Comparison of ENCODE assay signal across 21 mouse cellular contexts in genomic region chr13:96129081-96129480, GRCm38 (mm10). TPM values are rescaled to one million over a fixed set of nuclear protein-coding genes. Genes with fewer than 3 reads are reported as not detected.
"Had no signal": no experiment of that assay in that cellular context is flagged by ENCODE, and none has a peak within 500 bp of the region (broad histone marks: within the 10 kb centered on the region; RNA-seq: fewer than 3 reads in every experiment).

No protein-coding gene starts in this region.

- H3K27ac ChIP-seq: left cerebral cortex, adult 2 months; limb, embryonic 13.5 days; liver, embryonic 14.5 days; stomach, embryonic 15.5 days had no signal

- ATAC-seq: intestine, postnatal 0 days had no signal

- H3K4me3 ChIP-seq: left cerebral cortex, adult 2 months; limb, embryonic 13.5 days; stomach, embryonic 15.5 days had no signal

- H3K9ac ChIP-seq: limb, embryonic 13.5 days; liver, embryonic 14.5 days; stomach, embryonic 15.5 days had no signal

- H3K36me3 ChIP-seq: limb, embryonic 13.5 days; stomach, embryonic 15.5 days had no signal

- H3K9me3 ChIP-seq: limb, embryonic 13.5 days; stomach, embryonic 15.5 days had no signal

- DNase-seq: kidney, adult 8-10 months; kidney, postnatal 25 days; lung, adult 18-20 months; retina, postnatal 1 day; thymus, adult 2 months; thymus, postnatal 25 days had no signal

- H3K4me2 ChIP-seq: limb, embryonic 13.5 days; stomach, embryonic 15.5 days had no signal

RNA-seq across cellular contexts. Expression of gene Sv2c, which starts 3.3 kb away (rescaled TPM):
- total RNA-seq: monocyte, adult 5-6 weeks had no signal

RNA-seq across cellular contexts. Expression of gene Gm17190, which starts 47.2 kb away (rescaled TPM):
- total RNA-seq: layer of hippocampus, postnatal 25 days; left cerebral cortex, adult 2 months; left cerebral cortex, postnatal 25 days; liver, adult 2 months; monocyte, adult 5-6 weeks had no signal
- polyA plus RNA-seq: intestine, postnatal 0 days; kidney, embryonic 16.5 days; limb, embryonic 13.5 days; liver, adult 2 months; liver, embryonic 14.5 days; lung, embryonic 16.5 days; midbrain, embryonic 14.5 days; spleen, adult 2 months; testis, adult 2 months; thymus, adult 2 months; urinary bladder, adult 2 months had no signal

RNA-seq across cellular contexts. Expression of gene Gm20075, which starts 47.9 kb away (rescaled TPM):
- polyA plus RNA-seq: liver, adult 2 months had no signal
